Mouse (Mus musculus) liver, adult 2 months (tissue): ENCODE measurements at regions not wholly inside any gene's neighbourhood (a gene's known extent, or its start where the extent isn't known, plus 50 kb on each side); places are given as distances from the start of the nearest gene placed in this dataset.

Source experiments
- CTCF ChIP-seq: fragments of 200-500 bp; IDR thresholded peaks from 2 replicates; pipeline ENCODE4 v1.5.1; 2011; ENCODE audit warnings: low read depth, low read length, control low read depth
- POLR2A ChIP-seq: fragments of 200-500 bp; IDR thresholded peaks from 2 replicates; pipeline ENCODE4 v1.6.1; 2011; ENCODE audit warnings: low read length, control low read depth; ENCODE audit not compliant: insufficient read depth; ENCODE audit errors: extremely low read depth

- no peak for TF ChIP-seq POLR2A
- TF ChIP-seq CTCF = no peak
Observed at GRCm38 (mm10) chr12:109764293-109764692, 164.2 kb upstream of the Rtl1 start.
